Mouse (Mus musculus) layer of hippocampus, adult 6 months (tissue): Measurements from ENCODE around the gene Ubac2. TPM values are rescaled to one million over a fixed set of nuclear protein-coding genes. Genes with fewer than 3 reads are reported as not detected.

Experiments
- long read RNA-seq, 2 experiments: library from polyadenylated mRNA; unstranded; transcript quantifications; one replicate each; pipeline ENCODE4 v2.0.0; 2019 to 2020
- polyA plus RNA-seq: library from polyadenylated mRNA; unstranded; fragments of <200 nt; fragmentation: Nextera tagmentation; gene quantifications from 2 replicates; pipeline ENCODE4 v1.2.3, GENCODE M21; 2021

The Ubac2 gene
- 49.0 and 60.7 TPM in 2 replicates for polyA plus RNA-seq
- long read RNA-seq, experiment 1, transcript Ubac2-201 (9 exons, 2,139 nt) = major isoform, 113 of 144 reads
- long read RNA-seq, experiment 1, partial matches to known transcripts = 9 of 144 reads
- long read RNA-seq, experiment 1, other reads (novel, unspliced or antisense) = 22 of 144 reads
- long read RNA-seq, experiment 2, transcript Ubac2-201 (9 exons, 2,139 nt) = major isoform, 308 of 394 reads
- long read RNA-seq, experiment 2, partial matches to known transcripts = 10 of 394 reads
- long read RNA-seq, experiment 2, other reads (novel, unspliced or antisense) = 76 of 394 reads

DNA sequence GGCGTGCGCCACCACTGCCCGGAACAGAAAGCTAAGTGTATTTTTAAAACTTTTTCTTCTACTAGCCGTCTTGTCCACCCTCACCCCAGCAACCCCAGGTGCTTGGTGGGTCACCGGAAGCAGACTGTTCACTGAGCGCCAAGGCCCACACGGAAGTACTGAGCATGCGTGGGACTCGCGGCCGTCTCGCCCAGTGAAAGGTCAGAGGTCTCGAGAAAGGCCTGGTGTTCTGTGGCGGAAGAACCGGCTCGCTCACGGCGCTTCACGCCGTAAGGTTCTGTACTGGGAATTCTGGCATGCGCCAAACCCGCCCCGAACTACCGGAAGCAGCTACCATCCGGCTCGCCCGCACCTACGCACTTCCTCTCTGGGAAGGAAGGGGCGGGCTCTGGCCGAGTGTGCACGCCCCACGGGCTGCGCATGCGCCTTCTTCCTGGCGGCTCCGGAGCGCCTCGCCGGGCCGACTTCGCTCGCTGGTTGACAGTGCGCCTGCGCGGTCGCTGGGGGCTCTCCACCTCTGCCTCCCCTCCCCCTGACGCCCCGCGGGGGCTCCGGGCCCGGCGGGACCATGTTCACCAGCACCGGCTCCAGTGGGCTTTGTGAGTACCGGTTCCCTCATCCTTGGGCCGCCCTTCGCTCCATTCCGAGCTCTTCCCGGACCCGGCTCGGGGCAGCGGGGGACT is at the start of gene Ubac2:
Ubac2 (plus strand) TSS at position 445 of the 683 bp plus-strand sequence.

GRCm38 (mm10) chr14:121915621-121916020 is 37.2 kb downstream of the Ubac2 start, which contains the start of gene Gpr18:
TSS of gene Gpr18 (minus strand) at chr14:121915781.

GRCm38 (mm10) chr14:121964990-121965389 is 86.6 kb downstream of the Ubac2 start, which contains the start of gene Gpr183:
TSS of gene Gpr183 (minus strand) at chr14:121965195.

GRCm38 (mm10) chr14:122034451-122034850 is 156.0 kb downstream of the Ubac2 start, which contains the start of gene Timm8a2:
TSS of gene Timm8a2 (plus strand) at chr14:122034674.

Other genes starting within 250 kb of the Ubac2 start
- 22.2 and 23.1 TPM in 2 replicates for gene Dock9, start 80.8 kb upstream of the Ubac2 start, polyA plus RNA-seq
- gene Gpr18, start 37.2 kb downstream of the Ubac2 start, polyA plus RNA-seq = not detected in 2 replicates
- 0.98 and 1.1 TPM in 2 replicates for gene Gpr183, start 86.6 kb downstream of the Ubac2 start, polyA plus RNA-seq
- not detected in 2 replicates for gene Timm8a2, start 156.1 kb downstream of the Ubac2 start, polyA plus RNA-seq
- gene Tm9sf2, start 228.4 kb downstream of the Ubac2 start, polyA plus RNA-seq = 137 TPM in 2 replicates